Mouse (Mus musculus): ENCODE measurements around the gene Tnf. TPM values are rescaled to one million over a fixed set of nuclear protein-coding genes. Genes with fewer than 3 reads are reported as not detected.

Tnf gene
- polyA plus RNA-seq, 1 experiment from 2014 or later: 0.32 TPM

DNA sequence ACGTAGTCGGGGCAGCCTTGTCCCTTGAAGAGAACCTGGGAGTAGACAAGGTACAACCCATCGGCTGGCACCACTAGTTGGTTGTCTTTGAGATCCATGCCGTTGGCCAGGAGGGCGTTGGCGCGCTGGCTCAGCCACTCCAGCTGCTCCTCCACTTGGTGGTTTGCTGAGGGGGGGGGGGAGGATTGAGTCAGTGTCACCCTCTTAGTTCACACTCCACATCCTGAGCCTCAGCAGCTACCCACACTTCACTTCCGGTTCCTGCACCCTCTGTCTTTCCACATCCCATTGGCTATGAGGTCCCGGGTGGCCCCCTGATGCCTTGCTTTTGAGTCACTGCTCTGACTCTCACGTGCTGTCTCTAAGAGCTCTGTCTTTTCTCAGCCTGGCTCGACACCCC, 1.4 kb downstream of the Tnf start:
- H3K27me3 ChIP-seq (ENCODE audit: control insufficient read depth, insufficient read depth, low read length): no peaks in the 10 kb centered on the region; the same call in 1 of the 2 replicates
- no peak overlapping the region for H3K4me3 ChIP-seq (ENCODE audit: low read depth, low read length)
- H3K36me3 ChIP-seq (ENCODE audit: control insufficient read depth, insufficient read depth, low read length): no peaks in the 10 kb centered on the region

GRCm38 (mm10) chr17:35198946-35199345, 2.9 kb downstream of the Tnf start:
- H3K4me1 ChIP-seq (replicated peaks; ENCODE audit: control insufficient read depth, insufficient read depth): no peaks in the 10 kb centered on the region
- ATAC-seq (ENCODE audit: low FRiP score, low TSS enrichment): no peak
- no peaks in the 10 kb centered on the region for H3K36me3 ChIP-seq (ENCODE audit: control insufficient read depth, insufficient read depth, low read length)
- H3K27me3 ChIP-seq (ENCODE audit: control insufficient read depth, insufficient read depth, low read length): no peaks in the 10 kb centered on the region; the same call in 1 of the 2 replicates
- 27% methylated on average over 8 of the region's 8 CpGs for WGBS
- no peak overlapping the region for H3K9ac ChIP-seq (ENCODE audit: low read length)
- no peak overlapping the region for H3K4me3 ChIP-seq (ENCODE audit: low read depth, low read length)
- TF ChIP-seq CTCF (IDR thresholded peaks at IDR 0.05; ENCODE audit: low read depth) (no peak), EP300 (optimal IDR thresholded peaks at IDR 0.05) (no peak)
- DNase-seq (ENCODE audit: low spot score): no peak
- no peak overlapping the region for H3K27ac ChIP-seq (replicated peaks)
- H3K4me2 ChIP-seq (replicated peaks; ENCODE audit: low read depth): no peak overlapping the region
- no peaks in the 10 kb centered on the region for H3K9me3 ChIP-seq (ENCODE audit: control insufficient read depth, low read length)

More for the DNA sequence above, 1.4 kb downstream of the Tnf start:
- DNase-seq (ENCODE audit: low spot score): no peak
- no peak overlapping the region for H3K4me2 ChIP-seq (replicated peaks; ENCODE audit: low read depth)
- ATAC-seq (ENCODE audit: low FRiP score, low TSS enrichment): no peak; the same call in 1 of the 2 replicates
- no peak overlapping the region for H3K27ac ChIP-seq (replicated peaks)
- TF ChIP-seq EP300 (optimal IDR thresholded peaks at IDR 0.05) (no peak), CTCF (IDR thresholded peaks at IDR 0.05; ENCODE audit: low read depth) (no peak)
- 82% methylated on average over 11 of the region's 11 CpGs for WGBS
- no peaks in the 10 kb centered on the region for H3K4me1 ChIP-seq (replicated peaks; ENCODE audit: control insufficient read depth, insufficient read depth)
- H3K9me3 ChIP-seq (ENCODE audit: control insufficient read depth, low read length): no peaks in the 10 kb centered on the region
- no peak overlapping the region for H3K9ac ChIP-seq (ENCODE audit: low read length)

- no peak overlapping the region for H3K27ac ChIP-seq (replicated peaks)
- H3K9ac ChIP-seq (ENCODE audit: low read length): no peak overlapping the region
- no peaks in the 10 kb centered on the region; the same call in 1 of the 2 replicates for H3K27me3 ChIP-seq (ENCODE audit: control insufficient read depth, insufficient read depth, low read length)
- H3K36me3 ChIP-seq (ENCODE audit: control insufficient read depth, insufficient read depth, low read length): no peaks in the 10 kb centered on the region
- H3K9me3 ChIP-seq (ENCODE audit: control insufficient read depth, low read length): no peaks in the 10 kb centered on the region
- ATAC-seq (ENCODE audit: low FRiP score, low TSS enrichment) (no peak), DNase-seq (ENCODE audit: low spot score) (no peak)
- H3K4me3 ChIP-seq (ENCODE audit: low read depth, low read length): no peak overlapping the region
- H3K4me1 ChIP-seq (replicated peaks; ENCODE audit: control insufficient read depth, insufficient read depth): no peaks in the 10 kb centered on the region
- 54% methylated on average over 7 of the region's 7 CpGs for WGBS
- no peak for TF ChIP-seq EP300 (optimal IDR thresholded peaks at IDR 0.05)
- no peak for TF ChIP-seq CTCF (IDR thresholded peaks at IDR 0.05; ENCODE audit: low read depth)
- no peak overlapping the region for H3K4me2 ChIP-seq (replicated peaks; ENCODE audit: low read depth)
These were observed 3.8 kb downstream of the Tnf start for GRCm38 (mm10) chr17:35198029-35198428.

DNA sequence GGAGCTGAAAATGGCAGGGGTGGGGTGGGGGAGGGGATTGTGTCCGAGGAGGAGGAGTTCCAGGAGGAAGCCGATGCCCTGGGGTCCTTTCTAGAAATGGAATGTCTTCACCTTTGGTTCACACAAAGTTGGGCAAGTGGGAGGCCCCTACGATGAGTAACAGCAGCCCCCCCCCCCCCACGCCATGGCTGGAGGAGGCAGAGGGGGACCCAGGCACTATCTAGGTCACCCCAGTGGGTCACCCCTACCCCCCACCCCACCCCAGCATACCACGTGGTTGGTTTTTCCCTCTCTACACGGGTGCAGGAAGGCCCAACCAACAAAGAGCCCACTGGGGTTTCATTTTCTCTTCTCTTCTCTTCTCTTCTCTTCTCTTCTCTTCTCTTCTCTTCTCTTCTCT, 4.7 kb downstream of the Tnf start:
- H3K4me3 ChIP-seq (ENCODE audit: low read depth, low read length): no peak overlapping the region
- H3K4me2 ChIP-seq (replicated peaks; ENCODE audit: low read depth): no peak overlapping the region
- H3K27ac ChIP-seq (replicated peaks): no peak overlapping the region
- no peak for TF ChIP-seq CTCF (IDR thresholded peaks at IDR 0.05; ENCODE audit: low read depth)
- TF ChIP-seq EP300 (optimal IDR thresholded peaks at IDR 0.05): no peak
- H3K27me3 ChIP-seq (ENCODE audit: control insufficient read depth, insufficient read depth, low read length): no peaks in the 10 kb centered on the region; the same call in 1 of the 2 replicates
- H3K36me3 ChIP-seq (ENCODE audit: control insufficient read depth, insufficient read depth, low read length): no peaks in the 10 kb centered on the region
- H3K4me1 ChIP-seq (replicated peaks; ENCODE audit: control insufficient read depth, insufficient read depth): no peaks in the 10 kb centered on the region
- H3K9me3 ChIP-seq (ENCODE audit: control insufficient read depth, low read length): no peaks in the 10 kb centered on the region
- DNase-seq (ENCODE audit: low spot score) (no peak), ATAC-seq (ENCODE audit: low FRiP score, low TSS enrichment) (no peak)
- H3K9ac ChIP-seq (ENCODE audit: low read length): no peak overlapping the region
- 37% methylated on average over 5 of the region's 6 CpGs for WGBS

- Histone ChIP-seq H3K4me3 (ENCODE audit: low read depth, low read length) (peak overlapping the region; percentile 41), H3K9ac (ENCODE audit: low read length) (no peak overlapping the region), H3K36me3 (ENCODE audit: control insufficient read depth, insufficient read depth, low read length) (no peaks in the 10 kb centered on the region), H3K27ac (replicated peaks) (no peak overlapping the region), H3K4me1 (replicated peaks; ENCODE audit: control insufficient read depth, insufficient read depth) (no peaks in the 10 kb centered on the region), H3K27me3 (ENCODE audit: control insufficient read depth, insufficient read depth, low read length) (no peaks in the 10 kb centered on the region; the same call in 1 of the 2 replicates), H3K9me3 (ENCODE audit: control insufficient read depth, low read length) (no peaks in the 10 kb centered on the region), H3K4me2 (replicated peaks; ENCODE audit: low read depth) (peak overlapping the region; percentile 78)
- 31% methylated on average over 9 of the region's 9 CpGs for WGBS
- DNase-seq (ENCODE audit: low spot score) (no peak), ATAC-seq (ENCODE audit: low FRiP score, low TSS enrichment) (peak; percentile 21; the same call in 1 of the 2 replicates)
- no peak for TF ChIP-seq CTCF (IDR thresholded peaks at IDR 0.05; ENCODE audit: low read depth)
- TF ChIP-seq EP300 (optimal IDR thresholded peaks at IDR 0.05): no peak
These were observed 5.5 kb downstream of the Tnf start for GRCm38 (mm10) chr17:35196321-35196641.

GRCm38 (mm10) chr17:35195631-35196320, 6.0 kb downstream of the Tnf start:
- peak; percentile 82 for DNase-seq (ENCODE audit: low spot score)
- WGBS: 1% methylated on average over 58 of the region's 66 CpGs
- H3K4me2 ChIP-seq (replicated peaks; ENCODE audit: low read depth): peak overlapping the region; percentile 78
- no peak overlapping the region for H3K27ac ChIP-seq (replicated peaks)
- peak overlapping the region; percentile 52 for H3K9ac ChIP-seq (ENCODE audit: low read length)
- no peaks in the 10 kb centered on the region for H3K9me3 ChIP-seq (ENCODE audit: control insufficient read depth, low read length)
- peak; percentile 94 for TF ChIP-seq CTCF (IDR thresholded peaks at IDR 0.05; ENCODE audit: low read depth)
- TF ChIP-seq EP300 (optimal IDR thresholded peaks at IDR 0.05): no peak
- peak overlapping the region; percentile 41 for H3K4me3 ChIP-seq (ENCODE audit: low read depth, low read length)
- no peaks in the 10 kb centered on the region for H3K4me1 ChIP-seq (replicated peaks; ENCODE audit: control insufficient read depth, insufficient read depth)
- no peaks in the 10 kb centered on the region; the same call in 1 of the 2 replicates for H3K27me3 ChIP-seq (ENCODE audit: control insufficient read depth, insufficient read depth, low read length)
- peak; percentile 85 for ATAC-seq (ENCODE audit: low FRiP score, low TSS enrichment)
- no peaks in the 10 kb centered on the region for H3K36me3 ChIP-seq (ENCODE audit: control insufficient read depth, insufficient read depth, low read length)
